Mouse (Mus musculus): ENCODE measurements at regions not wholly inside any gene's neighbourhood (a gene's known extent, or its start where the extent isn't known, plus 50 kb on each side); places are given as distances from the start of the nearest gene placed in this dataset.

- TF ChIP-seq ZC3H11A (IDR thresholded peaks at IDR 0.05; ENCODE audit: borderline replicate concordance, low read depth, low read length), result no peak
- no peak for TF ChIP-seq CHD2 (IDR thresholded peaks at IDR 0.05; ENCODE audit: low read depth, low read length)
- no peak for TF ChIP-seq ZNF384 (IDR thresholded peaks at IDR 0.05; ENCODE audit: low read depth, low read length)
- no peak for TF ChIP-seq MAFK (IDR thresholded peaks at IDR 0.05; ENCODE audit: insufficient read depth, low read depth, low read length)
These were observed 74.0 kb upstream of the Atp1b1 start for GRCm38 (mm10) chr1:164532196-164532595.
